Mouse (Mus musculus) ES-CJ7 (cell line): ENCODE data around the gene Gm9903.
A peak's percentile ranks its signal among the peaks of the same experiment; 100 is the strongest.

ENCODE experiments used
- DNase-seq: peaks from one replicate; pipeline ENCODE4 v3.0.0; 2011; ENCODE audit warnings: low read depth, low spot score

The Gm9903 gene

DNA sequence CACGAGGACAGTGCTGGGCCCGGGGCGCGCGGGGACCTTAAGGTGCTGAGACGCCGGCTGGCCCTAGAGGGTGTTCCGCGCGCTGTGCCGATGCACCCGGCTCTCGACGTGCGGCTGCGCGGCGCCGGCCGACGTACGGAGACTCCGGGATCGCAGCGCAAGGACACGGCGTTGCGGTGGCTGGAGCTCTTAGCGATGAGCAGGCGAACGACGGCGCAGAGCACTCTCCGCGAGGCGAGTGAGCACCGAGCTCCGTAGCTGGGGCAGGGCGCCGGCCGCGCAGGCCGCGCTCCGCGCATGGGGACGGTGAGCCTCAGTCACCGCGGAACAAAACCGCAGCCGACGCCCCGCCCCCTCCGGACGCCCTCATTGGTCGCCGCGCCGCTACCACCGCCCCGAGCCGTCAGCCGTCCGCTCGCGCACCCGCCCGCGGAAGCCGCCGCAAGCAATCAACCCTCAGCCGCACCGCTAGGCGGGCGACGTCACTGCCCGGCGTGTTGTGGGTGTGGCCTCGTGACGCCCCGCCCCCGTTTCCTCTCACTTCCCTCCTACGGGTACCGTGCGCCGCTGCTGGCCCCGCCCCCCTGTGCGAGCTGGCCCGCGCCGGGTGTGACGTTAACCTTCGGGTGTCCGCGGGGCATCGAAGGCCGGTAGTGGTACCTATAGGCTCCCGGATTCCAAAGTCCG, at the start of gene Gm9903, which contains the start of gene Fam53a:
Gm9903 (plus strand) TSS at position 625 of the 687 bp plus-strand sequence.
Fam53a (minus strand) TSS at position 335 of the 687 bp plus-strand sequence.
- DNase-seq = peak; percentile 96

DNA sequence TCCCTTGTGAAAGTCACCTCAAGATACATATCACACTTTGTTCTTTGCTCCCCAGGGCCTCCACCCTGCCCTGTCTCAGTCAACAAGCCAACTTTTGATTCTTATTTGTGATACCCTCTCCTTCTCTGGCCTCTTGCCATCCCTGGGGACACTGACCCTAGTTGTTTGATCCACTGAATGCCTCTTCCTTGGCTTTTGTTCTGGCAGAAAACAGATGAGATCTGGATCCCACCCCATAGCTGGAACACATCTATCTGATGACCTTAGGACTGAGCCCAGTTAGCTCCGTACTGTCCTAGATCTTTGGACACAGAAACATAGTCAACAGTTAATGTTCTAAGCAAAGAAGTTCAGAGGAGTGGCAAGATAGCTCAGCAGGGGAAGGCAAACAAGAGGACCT, 49.4 kb upstream of the Gm9903 start:
- no peak for DNase-seq

- no peak for DNase-seq
Observed at GRCm38 (mm10) chr5:33587498-33588058, 42.1 kb upstream of the Gm9903 start.

GRCm38 (mm10) chr5:33588066-33588465, 41.7 kb upstream of the Gm9903 start:
- no peak for DNase-seq

GRCm38 (mm10) chr5:33589221-33589888, 40.4 kb upstream of the Gm9903 start:
- DNase-seq = peak; percentile 77

GRCm38 (mm10) chr5:33593620-33594019, 36.1 kb upstream of the Gm9903 start:
- peak; percentile 53 for DNase-seq

DNA sequence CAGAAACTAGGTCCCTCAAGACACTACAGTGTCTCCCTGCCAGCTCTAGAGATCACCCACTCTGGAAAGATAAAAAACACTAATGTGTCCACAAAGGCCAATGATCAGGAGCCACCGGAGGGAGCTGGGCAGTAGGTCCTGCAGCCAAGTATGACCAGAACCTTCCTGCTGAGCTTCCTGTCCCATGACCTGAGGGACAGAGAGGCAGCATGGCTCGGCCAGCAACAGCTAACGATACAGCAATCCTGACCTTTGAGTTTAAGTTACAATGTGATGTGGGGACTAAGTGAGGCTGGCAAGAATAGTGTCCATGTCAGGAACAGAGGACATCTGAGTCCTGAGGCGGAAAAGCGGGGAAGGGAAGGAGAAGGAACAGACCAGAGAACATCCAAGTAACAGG, 24.4 kb upstream of the Gm9903 start:
- no peak for DNase-seq

DNA sequence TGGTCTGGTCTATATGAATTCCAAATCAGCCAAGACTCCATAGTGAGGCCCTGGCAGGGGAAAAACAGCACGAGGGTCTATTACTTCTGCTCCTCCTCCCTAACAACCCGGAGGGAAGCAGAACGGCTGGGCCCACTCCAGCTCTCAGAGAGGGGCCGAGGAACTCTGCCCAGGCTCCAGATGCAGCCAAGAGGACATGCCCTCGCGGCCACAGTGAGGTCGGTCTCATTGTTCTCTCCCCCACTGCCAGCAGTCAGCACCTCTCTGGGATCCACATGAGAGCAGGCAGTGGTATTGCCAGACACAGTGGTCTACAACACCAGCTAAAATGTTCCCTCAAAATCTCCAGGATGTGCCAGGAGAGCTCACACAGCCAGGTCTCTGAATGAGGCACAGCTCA, 23.1 kb upstream of the Gm9903 start:
- no peak for DNase-seq

GRCm38 (mm10) chr5:33607434-33607833, 22.3 kb upstream of the Gm9903 start:
- no peak for DNase-seq

- DNase-seq = no peak
Observed at GRCm38 (mm10) chr5:33609226-33609625, 20.5 kb upstream of the Gm9903 start.

- no peak for DNase-seq
Observed at GRCm38 (mm10) chr5:33611795-33612194, 17.9 kb upstream of the Gm9903 start.

DNA sequence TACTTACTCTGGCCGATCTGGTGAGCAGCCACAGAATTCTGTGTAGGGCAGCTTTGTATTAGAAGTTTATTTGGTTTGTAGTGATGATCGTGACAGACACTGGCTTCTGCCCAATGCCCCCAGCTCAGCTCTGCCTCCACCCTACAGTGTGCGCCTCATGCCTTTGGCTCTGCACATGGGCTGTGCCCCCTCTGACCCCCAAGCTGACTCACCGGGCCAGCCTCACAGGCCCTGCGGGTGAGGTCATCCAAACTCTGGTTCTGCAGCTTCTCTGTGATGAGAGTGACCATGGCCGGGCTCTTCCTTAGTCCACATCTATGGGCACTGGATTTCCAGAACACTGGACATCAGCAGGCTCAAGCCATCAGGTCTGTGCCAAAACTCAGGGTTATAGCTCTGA, 15.3 kb upstream of the Gm9903 start:
- no peak for DNase-seq

DNA sequence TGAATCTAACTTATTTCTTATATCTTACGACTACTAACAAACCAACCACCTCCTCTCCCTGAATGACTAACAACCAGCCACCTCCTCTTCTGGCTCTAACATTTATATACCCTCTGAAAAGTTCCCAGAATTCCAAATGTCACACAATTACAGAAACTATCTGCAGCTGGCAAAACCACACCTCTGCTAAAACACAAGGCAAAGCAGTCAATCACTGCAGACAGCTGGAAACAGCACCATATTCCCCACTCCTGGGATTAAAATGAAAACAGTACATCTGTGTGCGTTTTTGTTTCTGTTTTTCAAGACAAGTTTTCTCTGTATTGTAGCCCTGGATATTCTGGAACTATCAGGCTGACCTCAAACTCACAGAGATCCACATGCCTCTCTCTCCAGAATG, 7.1 kb upstream of the Gm9903 start:
- no peak for DNase-seq

DNA sequence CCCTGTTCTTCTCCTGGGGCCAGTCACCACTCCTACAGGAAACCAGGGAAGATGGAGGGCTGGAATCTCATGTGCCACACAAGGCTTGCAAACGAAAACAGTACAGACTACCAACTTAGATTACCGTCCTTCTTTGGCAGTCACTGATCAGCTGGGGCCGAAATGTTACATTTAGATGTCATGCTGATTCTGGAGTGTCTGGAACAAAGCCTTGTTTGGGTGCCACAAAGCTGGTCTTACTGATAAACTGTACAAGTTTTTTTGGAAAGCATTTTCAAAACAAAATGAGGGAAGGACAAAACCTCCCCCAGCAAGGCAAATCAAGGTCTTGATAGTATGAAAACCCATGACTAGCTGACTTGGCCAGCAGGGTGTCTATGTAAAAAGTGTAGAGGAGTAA, 6.0 kb upstream of the Gm9903 start:
- DNase-seq = no peak

DNA sequence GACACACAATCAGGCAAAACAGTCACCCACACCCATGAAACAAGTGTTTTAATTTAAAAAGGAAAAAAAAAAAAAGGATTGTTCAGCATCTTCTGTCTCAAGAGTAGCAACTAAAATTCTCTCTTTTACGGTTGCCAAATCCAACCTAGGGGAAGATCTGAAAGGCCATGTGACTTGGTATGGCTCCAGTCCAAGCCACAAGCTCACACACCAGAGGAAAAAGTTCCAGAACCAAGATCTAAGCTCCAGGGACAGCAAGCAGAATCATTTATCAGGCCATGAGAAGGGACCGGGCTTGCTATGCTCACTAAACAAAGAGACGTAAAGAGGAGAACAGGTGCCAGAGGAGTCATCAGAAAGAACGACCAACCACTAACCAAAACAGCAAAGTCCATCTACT, 1.8 kb upstream of the Gm9903 start:
- DNase-seq = no peak

- DNase-seq = peak; percentile 57
Observed at GRCm38 (mm10) chr5:33628820-33629300, 865 bp upstream of the Gm9903 start.

DNA sequence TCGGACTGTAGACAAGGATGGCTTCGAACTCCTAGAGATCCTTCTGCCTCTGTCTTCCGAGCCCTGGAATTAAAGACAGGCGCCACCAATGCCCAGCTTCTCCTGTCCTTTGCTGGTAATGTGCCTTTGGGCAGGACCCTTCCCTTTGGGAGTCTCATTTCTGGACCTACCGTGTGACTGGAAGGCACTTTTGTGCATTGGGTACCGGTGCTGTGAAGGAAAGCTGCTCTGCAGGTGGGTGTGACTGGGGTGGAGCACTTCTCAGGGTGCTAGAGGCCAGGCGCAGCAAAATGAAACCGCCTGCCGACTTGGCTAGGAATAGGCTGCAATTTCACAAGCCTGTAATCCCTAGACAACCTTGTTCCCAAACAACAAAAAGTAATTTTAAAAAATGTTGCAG, 336 bp downstream of the Gm9903 start:
- peak; percentile 35 for DNase-seq

DNA sequence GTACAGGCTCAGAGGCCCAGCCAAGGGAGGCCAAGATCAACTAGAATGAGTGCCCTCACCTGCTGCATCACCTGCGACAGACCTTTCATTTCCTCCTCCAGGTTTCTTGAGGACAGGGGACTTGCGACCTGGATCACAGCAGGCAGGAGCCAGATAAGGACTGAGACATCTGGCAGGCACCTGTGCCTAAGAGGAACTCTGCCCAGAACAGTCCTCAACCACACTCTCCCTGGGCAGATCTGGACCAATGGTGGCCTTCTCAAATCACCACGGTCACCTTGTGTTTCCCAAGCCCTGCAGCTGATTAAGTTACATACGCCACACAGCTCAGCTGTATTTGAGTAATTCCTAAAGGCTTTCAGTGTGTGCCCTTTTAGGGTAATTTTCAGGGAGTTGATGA, 890 bp downstream of the Gm9903 start:
- DNase-seq = no peak

DNA sequence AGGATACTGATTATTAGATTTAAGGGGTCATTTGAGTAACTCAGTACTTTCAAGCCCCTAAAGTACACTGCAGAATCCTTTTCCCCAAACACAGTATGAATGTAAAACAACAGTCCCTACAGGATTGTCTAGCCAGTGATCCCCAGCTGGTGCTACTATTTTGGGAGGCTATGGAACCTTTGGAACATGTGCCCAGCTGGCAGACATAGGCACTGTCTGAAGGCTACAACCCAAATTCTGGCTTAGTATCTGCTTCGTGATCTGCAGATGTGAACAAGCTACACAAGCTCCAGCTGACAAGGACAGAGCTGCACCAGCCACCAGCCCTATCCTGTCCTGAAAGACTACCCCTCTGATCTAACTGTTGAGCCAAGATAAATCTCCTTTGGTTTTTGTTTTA, 2.8 kb downstream of the Gm9903 start:
- no peak for DNase-seq

- DNase-seq = no peak
Observed at GRCm38 (mm10) chr5:33635361-33635760, 5.6 kb downstream of the Gm9903 start.

GRCm38 (mm10) chr5:33637606-33638350, 8.1 kb downstream of the Gm9903 start:
- no peak for DNase-seq

DNA sequence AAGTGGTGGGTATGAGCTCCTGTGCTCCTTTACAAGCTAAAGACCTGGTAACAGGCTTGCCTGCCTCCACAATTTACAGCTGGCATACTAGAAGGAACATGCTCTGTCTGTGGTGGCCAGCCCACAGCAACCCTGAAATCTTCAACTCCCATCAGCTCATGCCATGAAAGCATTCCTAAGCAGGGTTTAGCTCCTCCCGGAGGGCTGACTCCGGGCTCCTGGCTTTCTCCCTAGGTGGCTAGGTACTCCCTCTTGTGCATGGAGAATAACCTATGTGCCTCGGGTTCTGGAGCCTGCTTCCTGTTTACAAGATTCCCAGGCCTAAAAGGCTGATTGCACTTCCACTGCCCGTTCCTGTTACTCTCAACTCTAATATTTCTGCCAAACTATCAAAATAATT, 9.1 kb downstream of the Gm9903 start:
- no peak for DNase-seq
